Mouse (Mus musculus) cortical plate, adult 2 months (tissue): ENCODE results near the gene Gm3336.

Source experiments
- CTCF ChIP-seq: fragments of 200-500 bp; IDR thresholded peaks from 2 replicates; pipeline ENCODE4 v1.5.1; 2011; ENCODE audit warnings: mild to moderate bottlenecking, control low read depth, low read length; ENCODE audit not compliant: insufficient read depth; ENCODE audit errors: extremely low read depth
- POLR2A ChIP-seq: fragments of 200-500 bp; IDR thresholded peaks from 2 replicates; pipeline ENCODE4 v1.6.1; 2011; ENCODE audit warnings: mild to moderate bottlenecking, low read length, control low read depth; ENCODE audit not compliant: insufficient read depth; ENCODE audit errors: extremely low read depth

DNA sequence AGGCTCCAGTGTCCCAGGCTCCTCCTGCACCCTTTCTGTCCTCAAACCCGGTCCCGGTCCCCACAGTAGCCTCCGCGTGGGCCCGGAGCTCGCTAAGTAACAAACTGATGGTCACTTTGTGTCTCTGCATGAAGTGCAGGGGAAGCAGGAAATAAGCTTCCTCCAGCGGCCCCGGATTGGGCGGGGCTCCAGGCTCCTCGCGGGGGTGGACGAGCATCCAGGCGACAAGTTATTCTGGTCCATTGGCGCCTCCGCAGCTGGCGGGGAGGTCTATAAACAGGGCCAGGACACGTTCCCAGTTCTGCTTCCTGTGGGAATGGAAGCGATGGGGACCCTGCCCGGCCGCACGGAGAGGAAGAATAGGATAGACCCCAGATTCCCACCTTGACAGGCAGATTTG lies 34.8 kb downstream of the Gm3336 start:
- TF ChIP-seq CTCF = no peak
- TF ChIP-seq POLR2A = 0 out of 2 replicates have a peak, but pooled peaks have one; percentile 49
